Mouse (Mus musculus) granulocyte monocyte progenitor cell, adult 5-6 weeks (primary cell): ENCODE measurements around the gene Cox5b. TPM values are rescaled to one million over a fixed set of nuclear protein-coding genes. Genes with fewer than 3 reads are reported as not detected.
"Not testable (repeated sequence)": the region's sequence is repeated elsewhere in the genome, so short reads cannot be mapped to it uniquely, and the experiment has no call there.

ENCODE experiments used
- ATAC-seq: replicated peaks from 2 replicates; pipeline ENCODE4 v1.8.0; 2016; ENCODE audit warnings: mild to moderate bottlenecking, moderate TSS enrichment, inconsistent platforms; ENCODE audit not compliant: poor library complexity, severe bottlenecking
- total RNA-seq, 2 experiments: library from RNA; stranded (forward) in 1 of 2; stranded (reverse) in 1 of 2; fragments of 200-712, 200-1000 nt in 1 of 2; fragments of >200 nt in 1 of 2; fragmentation: Nextera tagmentation in 1 of 2; gene quantifications; 2 replicates each; pipeline ENCODE4 v1.2.3; 2014 to 2017

Cox5b gene
- 609 and 614 TPM in 2 replicates for total RNA-seq (2014; fragmentation: Nextera tagmentation)
- 494 and 585 TPM in 2 replicates for total RNA-seq (2017)

GRCm38 (mm10) chr1:36691271-36692155, at the start of gene Cox5b:
Gene Cox5b, plus strand, starts transcription at chr1:36691449.
- ATAC-seq = peak; percentile 98

- no peak for ATAC-seq
Observed at GRCm38 (mm10) chr1:36643957-36644614, 47.2 kb upstream of the Cox5b start.

GRCm38 (mm10) chr1:36644615-36645007, 46.6 kb upstream of the Cox5b start:
- no peak for ATAC-seq

DNA sequence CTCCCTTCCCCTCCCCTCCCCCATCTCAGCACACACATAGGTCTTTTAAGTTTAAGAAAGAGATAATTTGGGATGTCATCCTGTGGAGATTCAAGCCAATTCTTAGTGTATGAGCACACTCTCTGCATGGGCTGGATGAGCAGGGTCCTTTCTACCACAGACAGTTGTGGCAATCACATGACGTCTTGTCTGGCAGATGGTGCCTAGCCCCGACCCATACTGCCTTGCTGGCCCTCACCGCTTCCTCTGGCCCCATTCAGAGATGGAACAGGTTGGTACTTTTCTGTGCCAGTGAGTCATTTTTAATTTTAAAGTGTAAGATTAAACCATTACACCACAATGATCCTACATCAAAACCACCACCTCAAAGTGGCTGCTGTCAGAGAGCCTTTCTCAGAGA, 45.0 kb upstream of the Cox5b start:
- no peak for ATAC-seq

- no peak for ATAC-seq
Observed at GRCm38 (mm10) chr1:36647631-36648030, 43.6 kb upstream of the Cox5b start.

DNA sequence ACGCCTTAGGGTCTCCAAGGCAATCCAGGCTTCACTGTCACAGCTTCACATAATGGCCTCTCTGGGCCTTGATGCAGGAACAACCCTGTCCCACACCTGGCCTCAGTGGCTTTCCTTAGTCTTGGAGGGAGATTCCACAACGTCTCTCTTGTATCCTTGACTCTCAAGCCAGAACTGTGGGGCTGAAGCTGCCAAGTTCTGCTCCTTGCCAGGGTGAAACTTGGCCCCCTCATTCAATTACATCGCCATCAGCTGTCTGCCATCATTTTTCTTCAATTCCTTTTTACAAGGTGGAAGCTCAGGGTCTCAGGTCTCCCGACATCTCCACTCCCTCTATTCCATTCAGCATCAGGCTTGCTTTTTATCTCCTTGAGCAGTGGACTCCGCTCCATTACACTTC, 36.2 kb upstream of the Cox5b start:
- ATAC-seq = no peak

GRCm38 (mm10) chr1:36656233-36656632, 35.0 kb upstream of the Cox5b start:
- ATAC-seq = no peak

DNA sequence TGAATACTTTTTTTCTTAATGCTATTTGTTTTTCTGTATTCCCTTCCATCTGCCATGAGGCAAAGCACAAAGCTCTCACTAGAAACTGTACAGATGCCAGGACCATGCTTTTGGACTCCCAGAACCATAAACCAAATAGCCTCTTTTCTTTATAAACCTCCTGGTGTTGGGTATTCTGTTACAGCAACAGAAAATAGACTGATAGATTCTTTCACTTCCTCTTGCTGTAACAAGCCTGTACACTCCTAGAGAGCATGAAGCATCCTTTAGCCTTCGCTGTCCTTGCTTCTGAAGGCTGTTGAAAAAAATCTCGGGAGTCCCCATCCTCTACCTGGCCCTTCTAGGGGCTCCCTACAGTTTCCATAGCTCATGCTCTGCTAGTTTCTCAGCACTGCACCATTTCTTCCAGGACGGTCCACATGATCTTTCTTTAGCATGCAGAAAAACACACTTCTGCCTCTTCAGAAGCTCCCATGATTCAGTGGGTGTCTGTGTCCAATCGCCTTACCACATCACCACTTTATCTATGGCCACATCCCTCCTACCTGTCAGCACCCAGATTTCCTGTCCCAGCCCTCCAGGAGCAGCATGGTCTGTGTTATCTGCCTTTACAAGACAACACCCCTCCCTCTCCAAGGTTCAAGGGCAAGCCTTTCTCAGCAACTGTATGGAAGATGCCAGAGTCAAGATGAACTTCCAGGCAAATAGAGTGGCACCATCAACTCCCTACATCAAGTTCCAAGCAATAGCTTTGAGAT, 33.4 kb upstream of the Cox5b start:
- no peak for ATAC-seq

GRCm38 (mm10) chr1:36658621-36659399, 32.4 kb upstream of the Cox5b start:
- no peak for ATAC-seq

GRCm38 (mm10) chr1:36664457-36664856, 26.8 kb upstream of the Cox5b start:
- ATAC-seq = no peak

DNA sequence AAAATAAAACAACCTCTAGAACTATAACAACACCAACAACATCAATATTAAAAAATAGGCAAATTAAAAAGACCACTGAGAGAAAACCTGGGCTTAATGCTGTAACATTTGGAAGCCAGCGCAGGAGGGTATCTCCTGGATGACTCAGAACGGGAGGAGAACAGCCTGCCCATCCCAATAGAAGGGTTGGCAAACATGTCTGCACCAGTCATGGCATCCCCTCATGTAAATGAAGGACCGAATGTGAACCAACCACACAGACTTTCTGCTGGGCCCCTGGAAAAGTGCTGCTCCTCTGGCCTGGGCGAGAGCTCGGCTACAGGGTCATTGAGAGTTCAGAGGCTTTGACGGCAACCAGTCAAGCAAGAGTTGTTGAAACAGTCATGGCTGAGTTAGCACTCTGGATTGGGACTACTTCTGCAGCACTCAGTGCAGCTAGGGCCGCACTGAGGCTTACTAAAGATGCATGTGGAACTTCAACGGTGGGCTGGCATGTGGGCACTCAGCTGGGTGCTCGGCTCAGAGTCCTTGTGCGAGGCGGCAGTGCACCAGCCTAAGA, 26.0 kb upstream of the Cox5b start:
- ATAC-seq = no peak

DNA sequence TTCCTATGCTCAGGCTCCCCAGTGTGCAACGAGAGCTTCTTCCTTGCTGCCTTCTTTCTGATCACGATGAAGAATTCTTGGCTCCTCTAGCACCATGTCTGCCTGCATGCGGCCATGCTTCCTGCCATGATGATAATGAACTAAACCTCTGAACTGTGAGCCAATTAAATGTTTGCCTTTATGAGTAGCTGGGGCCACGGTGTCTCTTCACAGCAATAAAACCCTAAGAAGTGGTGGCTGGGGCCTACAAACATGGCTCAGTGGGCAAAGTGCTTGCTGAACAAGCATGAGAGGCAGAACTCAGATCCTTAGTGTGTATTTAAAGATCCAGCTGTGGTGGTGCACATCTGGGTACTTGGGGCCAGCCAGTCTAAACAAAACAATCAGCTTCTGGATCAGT, 25.3 kb upstream of the Cox5b start:
- ATAC-seq = no peak

DNA sequence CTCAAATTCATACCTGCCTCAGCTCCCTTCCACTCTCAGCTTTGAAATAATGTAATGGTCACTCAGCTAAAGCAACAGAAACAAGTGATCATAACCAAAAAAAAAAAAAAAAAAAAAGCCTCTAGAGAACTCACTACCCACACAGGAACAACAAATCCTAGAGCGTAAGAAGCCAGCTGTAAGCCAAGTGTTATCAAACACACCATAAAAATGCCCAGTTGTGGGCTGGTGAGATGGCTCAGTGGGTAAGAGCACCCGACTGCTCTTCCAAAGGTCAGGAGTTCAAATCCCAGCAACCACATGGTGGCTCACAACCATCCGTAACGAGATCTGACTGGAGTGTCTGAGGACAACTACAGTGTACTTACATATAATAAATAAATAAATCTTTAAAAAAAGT, 23.2 kb upstream of the Cox5b start:
- ATAC-seq = not testable (repeated sequence)

- ATAC-seq = no peak
Observed at GRCm38 (mm10) chr1:36670256-36670655, 21.0 kb upstream of the Cox5b start.

DNA sequence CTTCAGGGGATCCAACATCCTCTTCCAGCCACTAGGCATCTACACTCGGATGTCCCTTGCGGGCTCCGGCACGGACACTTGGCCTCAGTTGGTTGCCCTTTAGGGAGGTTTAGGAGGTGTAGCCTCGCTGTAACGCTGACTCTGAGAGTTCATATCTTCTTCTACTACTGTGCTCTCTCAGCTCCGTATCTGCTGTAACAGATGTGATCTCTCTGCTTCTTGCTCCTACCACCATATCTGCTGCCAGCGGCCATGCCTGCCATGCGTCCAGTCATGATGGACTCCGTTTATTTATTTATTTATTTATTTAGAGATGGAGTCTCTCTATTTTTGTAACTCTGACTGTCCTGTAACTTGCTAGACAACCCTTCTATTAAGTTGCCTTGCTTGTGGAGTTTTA, 20.0 kb upstream of the Cox5b start:
- ATAC-seq = no peak

DNA sequence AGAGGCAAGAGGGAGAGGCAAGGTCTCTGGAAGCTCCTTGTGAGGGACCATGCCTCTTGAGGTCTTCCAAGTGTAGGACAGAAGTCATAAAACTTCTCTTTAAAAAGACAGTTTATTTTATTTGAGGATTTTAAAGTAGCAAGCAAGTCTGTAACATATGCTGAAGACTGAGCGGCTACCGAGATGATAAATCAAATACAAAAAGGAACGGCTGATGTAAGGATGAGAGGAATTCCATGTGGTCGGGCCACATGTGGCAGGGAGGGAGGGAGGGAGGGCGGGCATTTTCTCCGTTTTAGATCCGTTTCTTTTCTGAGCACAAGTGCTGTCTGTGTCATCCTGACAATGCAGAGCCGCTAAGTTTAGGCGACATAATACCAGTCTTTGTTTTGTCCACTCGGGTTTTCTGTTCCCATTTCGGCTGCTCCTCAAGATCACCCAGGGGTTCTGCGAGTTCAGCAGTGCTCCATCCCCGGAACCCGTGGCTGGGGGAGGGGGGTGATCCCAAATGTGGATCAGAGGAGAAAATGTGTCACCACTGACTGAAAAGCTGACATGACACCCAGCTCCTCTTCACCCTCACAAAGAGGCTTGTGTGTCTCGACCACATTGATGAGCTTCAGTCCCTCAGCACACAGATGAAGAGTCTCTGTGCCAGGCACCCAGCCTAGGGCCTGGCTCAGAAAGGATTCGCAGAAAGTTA, 18.4 kb upstream of the Cox5b start:
- ATAC-seq = no peak

- ATAC-seq = no peak
Observed at GRCm38 (mm10) chr1:36674936-36675335, 16.3 kb upstream of the Cox5b start.

GRCm38 (mm10) chr1:36680893-36681292, 10.4 kb upstream of the Cox5b start:
- ATAC-seq = no peak

DNA sequence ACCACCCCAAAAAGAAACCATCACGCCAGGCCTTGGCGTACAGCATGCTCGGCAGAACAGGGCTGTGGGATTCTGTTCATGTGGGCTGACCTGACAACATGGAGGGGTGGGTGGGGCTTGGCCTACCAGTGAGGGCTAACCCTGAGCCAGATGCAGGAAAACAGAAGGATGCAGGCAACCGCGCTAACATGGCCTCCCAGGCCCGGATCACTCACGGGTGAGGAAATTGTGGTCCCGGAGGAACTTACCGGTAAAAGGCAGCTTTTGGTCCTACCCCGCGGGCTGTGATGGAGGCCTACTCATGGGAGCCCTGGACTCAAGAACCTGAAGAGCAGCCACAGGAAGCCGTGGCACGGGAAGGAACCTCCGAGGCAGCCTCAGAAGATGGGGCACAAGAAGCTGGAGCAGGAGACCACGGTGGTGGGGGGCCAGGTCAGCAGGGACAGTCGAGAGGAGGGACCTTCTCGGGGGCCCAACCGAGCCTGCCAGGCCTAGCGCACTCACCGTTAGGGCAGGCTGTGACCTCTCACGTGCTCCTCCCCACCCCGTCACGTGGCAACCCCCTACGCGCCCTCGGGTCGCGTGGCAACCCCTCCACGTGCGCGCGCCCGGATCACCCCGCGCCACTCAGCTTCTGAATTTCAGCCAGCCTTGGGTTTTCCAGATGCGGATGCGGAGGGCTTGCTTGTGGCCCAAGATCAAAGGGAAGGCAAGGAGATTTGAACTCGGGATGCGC, 8.5 kb upstream of the Cox5b start, which contains the start of gene Fam178b:
Gene Fam178b, minus strand, starts transcription at position 564 of the 736 bp plus-strand sequence.
- no peak for ATAC-seq
